Mouse (Mus musculus): ENCODE measurements around the gene Pgm1. TPM values are rescaled to one million over a fixed set of nuclear protein-coding genes. Genes with fewer than 3 reads are reported as not detected.

Gene Pgm1
- polyA plus RNA-seq, 1 experiment = 95.6 TPM

DNA sequence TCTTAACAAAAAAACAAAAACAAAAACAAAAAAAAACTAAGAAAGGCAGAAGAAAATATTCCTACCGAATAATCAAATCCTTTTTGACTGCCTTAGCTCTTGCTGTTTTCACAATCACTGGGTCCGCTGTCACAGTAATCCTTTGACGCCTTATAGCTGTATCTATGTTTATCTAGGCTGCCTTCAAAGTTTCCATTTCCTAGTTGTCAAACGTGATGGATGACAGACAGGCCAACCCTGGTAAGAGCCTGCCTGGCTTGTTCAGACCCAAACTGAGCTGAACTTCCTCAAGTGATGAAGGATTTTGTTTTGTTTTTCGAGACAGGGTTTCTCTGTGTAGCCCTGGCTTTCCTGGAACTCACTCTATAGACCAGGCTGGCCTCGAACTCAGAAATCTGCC is 693 bp upstream of the Pgm1 start:
- no peak overlapping the region for H3ac ChIP-seq (ENCODE audit: control insufficient read depth, insufficient read length)
- no peaks in the 10 kb centered on the region for H3K27me3 ChIP-seq (ENCODE audit: control insufficient read depth, insufficient read depth, insufficient read length)
- peak overlapping the region; percentile 67 for H3K4me3 ChIP-seq
- no peaks in the 10 kb centered on the region for H3K36me3 ChIP-seq (ENCODE audit: control insufficient read depth, insufficient read depth)
- TF ChIP-seq MYOG (IDR thresholded peaks at IDR 0.05; ENCODE audit: control insufficient read depth in 1 of 3, insufficient read depth in 1 of 3, insufficient read length in 2 of 3, low read depth in 2 of 3) (no peak), POLR2A (IDR thresholded peaks at IDR 0.05; ENCODE audit: insufficient read length, low read depth) (no peak), USF1 (IDR thresholded peaks at IDR 0.05; ENCODE audit: low read depth) (no peak), POLR2AphosphoS2 (IDR thresholded peaks at IDR 0.05; ENCODE audit: insufficient read length, low read depth) (no peak), CEBPB (IDR thresholded peaks at IDR 0.05; ENCODE audit: insufficient read depth, poor library complexity, severe bottlenecking) (no peak), MYOD1 (IDR thresholded peaks at IDR 0.05; ENCODE audit: control insufficient read depth in 1 of 3, insufficient read length in 2 of 3, low read depth in 2 of 3) (no peak), E2F4 (IDR thresholded peaks at IDR 0.05; ENCODE audit: insufficient read depth) (no peak), SRF (IDR thresholded peaks at IDR 0.05; ENCODE audit: control insufficient read depth, insufficient read length, low read depth) (no peak), REST (IDR thresholded peaks at IDR 0.05; ENCODE audit: insufficient read depth, insufficient read length) (no peak), TCF3 (IDR thresholded peaks at IDR 0.05; ENCODE audit: insufficient read length, low read depth) (no peak), MAX (IDR thresholded peaks at IDR 0.05; ENCODE audit: low read depth) (no peak), TCF12 (IDR thresholded peaks at IDR 0.05; ENCODE audit: insufficient read depth, poor library complexity, severe bottlenecking) (no peak)
- peaks cover 18% of the 10 kb centered on the region for H3K79me2 ChIP-seq (ENCODE audit: control insufficient read depth, insufficient read depth)
- H3K4me2 ChIP-seq (ENCODE audit: low read depth) = peak overlapping the region; percentile 68

DNA sequence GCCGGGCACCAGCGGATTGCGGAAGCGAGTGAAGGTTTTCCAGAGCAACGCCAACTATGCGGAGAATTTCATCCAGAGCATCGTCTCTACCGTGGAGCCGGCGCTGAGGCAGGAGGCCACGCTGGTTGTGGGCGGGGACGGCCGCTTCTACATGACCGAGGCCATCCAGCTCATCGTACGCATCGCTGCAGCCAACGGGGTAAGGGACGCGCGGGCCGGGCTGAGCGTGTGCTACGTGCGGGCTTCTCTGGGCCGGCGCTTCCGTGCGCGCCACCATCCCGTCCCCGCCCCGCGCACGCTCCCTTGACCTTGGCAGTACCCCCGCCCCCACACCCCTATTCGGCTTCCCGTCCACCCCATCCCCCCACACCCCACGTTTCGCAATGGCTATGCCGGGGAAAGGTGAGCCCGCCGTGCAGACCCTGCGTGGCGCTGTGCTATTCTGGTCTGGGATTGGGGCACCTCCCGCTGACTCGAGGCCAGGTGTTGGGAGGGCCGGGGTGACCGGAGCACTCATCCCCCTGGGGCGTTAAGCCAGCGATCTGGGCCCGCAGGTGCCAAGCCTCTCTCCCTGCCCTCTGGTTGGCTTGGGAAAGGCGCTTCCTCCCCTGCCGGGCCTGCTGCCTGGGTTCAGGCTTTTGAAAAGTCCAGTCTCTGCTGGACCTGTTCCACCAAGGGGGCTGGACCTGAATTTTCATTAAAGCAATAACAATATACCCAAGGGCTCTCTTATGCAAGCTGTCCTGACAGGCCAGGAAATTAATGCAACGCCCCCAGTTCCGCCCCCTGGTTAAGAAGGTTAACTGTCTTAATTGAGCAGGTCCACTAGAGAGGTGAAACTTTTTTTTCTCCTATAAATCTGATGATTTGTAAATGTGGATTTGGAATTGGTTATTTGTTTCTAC is 651 bp downstream of the Pgm1 start, which contains the start of gene Itgb3bp:
Gene Itgb3bp, minus strand, starts transcription at position 201 of the 905 bp plus-strand sequence.
- Histone ChIP-seq H3K79me2 (ENCODE audit: control insufficient read depth, insufficient read depth) (peaks cover 22% of the 10 kb centered on the region), H3K4me3 (peak within 1 kb of the TSS; percentile 67), H3K4me2 (ENCODE audit: low read depth) (peak within 1 kb of the TSS; percentile 86), H3K36me3 (ENCODE audit: control insufficient read depth, insufficient read depth) (no peaks in the 10 kb centered on the region), H3K27me3 (ENCODE audit: control insufficient read depth, insufficient read depth, insufficient read length) (no peaks in the 10 kb centered on the region), H3ac (ENCODE audit: control insufficient read depth, insufficient read length) (peak within 1 kb of the TSS; percentile 6)
- TF ChIP-seq E2F4 (IDR thresholded peaks at IDR 0.05; ENCODE audit: insufficient read depth) (no peak), POLR2AphosphoS2 (IDR thresholded peaks at IDR 0.05; ENCODE audit: insufficient read length, low read depth) (peak; percentile 38), REST (IDR thresholded peaks at IDR 0.05; ENCODE audit: insufficient read depth, insufficient read length) (no peak), POLR2A (IDR thresholded peaks at IDR 0.05; ENCODE audit: insufficient read length, low read depth) (peak; percentile 56), SRF (IDR thresholded peaks at IDR 0.05; ENCODE audit: control insufficient read depth, insufficient read length, low read depth) (no peak), MYOD1 (IDR thresholded peaks at IDR 0.05; ENCODE audit: control insufficient read depth in 1 of 3, insufficient read length in 2 of 3, low read depth in 2 of 3) (peak in 1 of 3 experiments; percentile 40), TCF12 (IDR thresholded peaks at IDR 0.05; ENCODE audit: insufficient read depth, poor library complexity, severe bottlenecking) (no peak), CEBPB (IDR thresholded peaks at IDR 0.05; ENCODE audit: insufficient read depth, poor library complexity, severe bottlenecking) (peak; percentile 49; the same call in 1 of the 2 replicates), MYOG (IDR thresholded peaks at IDR 0.05; ENCODE audit: control insufficient read depth in 1 of 3, insufficient read depth in 1 of 3, insufficient read length in 2 of 3, low read depth in 2 of 3) (peak in 1 of 3 experiments; percentile 9)

DNA sequence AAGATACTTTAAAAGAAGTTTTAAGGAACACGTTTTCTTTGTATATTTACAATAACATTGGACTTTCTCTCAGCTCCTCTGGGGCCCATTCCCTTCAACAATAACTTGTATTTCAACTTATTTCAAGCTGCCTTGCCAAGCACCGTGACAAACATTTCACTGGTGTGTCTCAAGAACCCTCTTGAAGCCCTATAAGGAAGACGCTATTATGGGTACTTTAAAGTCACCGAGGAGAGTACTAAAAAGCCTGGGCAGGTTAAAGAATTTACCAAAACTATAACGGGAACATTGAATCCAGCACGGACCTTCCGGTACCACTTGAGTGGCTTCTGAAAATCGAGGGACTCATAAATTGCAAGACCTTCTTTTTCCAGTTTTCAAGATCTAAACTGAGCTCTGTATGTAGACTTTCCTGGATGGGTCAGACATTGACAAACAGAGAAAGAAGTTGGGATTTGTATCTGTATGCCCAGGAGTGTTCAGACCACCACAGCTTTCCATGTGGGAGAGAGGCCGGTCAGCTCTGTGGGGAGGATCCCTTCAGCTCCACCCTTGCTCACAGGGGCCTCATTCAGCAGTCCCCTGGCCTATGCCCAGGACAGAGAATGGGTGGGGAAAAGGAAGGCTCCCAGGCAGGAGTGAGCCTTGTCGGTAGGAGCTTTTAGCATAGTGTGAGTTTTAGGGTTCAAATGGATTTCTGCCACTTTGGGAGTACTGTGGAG is 1.5 kb downstream of the Pgm1 start:
- H3K4me3 ChIP-seq = peak overlapping the region; percentile 67
- TF ChIP-seq MYOD1 (IDR thresholded peaks at IDR 0.05; ENCODE audit: control insufficient read depth in 1 of 3, insufficient read length in 2 of 3, low read depth in 2 of 3) = no peak
- no peak for TF ChIP-seq E2F4 (IDR thresholded peaks at IDR 0.05; ENCODE audit: insufficient read depth)
- H3K79me2 ChIP-seq (ENCODE audit: control insufficient read depth, insufficient read depth) = peaks cover 22% of the 10 kb centered on the region
- H3K36me3 ChIP-seq (ENCODE audit: control insufficient read depth, insufficient read depth) = no peaks in the 10 kb centered on the region
- peak overlapping the region; percentile 6 for H3ac ChIP-seq (ENCODE audit: control insufficient read depth, insufficient read length)
- H3K4me2 ChIP-seq (ENCODE audit: low read depth) = peak overlapping the region; percentile 86
- no peaks in the 10 kb centered on the region for H3K27me3 ChIP-seq (ENCODE audit: control insufficient read depth, insufficient read depth, insufficient read length)

DNA sequence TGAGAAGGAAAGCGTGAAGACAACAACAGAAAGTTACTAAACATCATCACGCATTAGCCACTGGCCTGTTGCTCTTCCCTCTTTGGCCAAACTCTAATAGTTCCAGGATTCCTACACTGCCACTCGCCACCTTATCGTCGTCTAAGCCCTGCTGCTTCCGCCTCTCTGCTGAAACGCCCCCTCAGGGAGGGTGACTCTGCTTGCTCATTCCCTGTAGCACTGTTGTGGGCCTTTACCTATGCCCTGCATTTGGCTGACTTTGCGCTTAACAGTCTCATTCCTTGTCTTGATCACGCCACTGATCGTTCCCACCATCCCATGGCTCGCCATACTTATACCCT is 2.0 kb downstream of the Pgm1 start:
- peaks cover 22% of the 10 kb centered on the region for H3K79me2 ChIP-seq (ENCODE audit: control insufficient read depth, insufficient read depth)
- peak overlapping the region; percentile 67 for H3K4me3 ChIP-seq
- no peaks in the 10 kb centered on the region for H3K27me3 ChIP-seq (ENCODE audit: control insufficient read depth, insufficient read depth, insufficient read length)
- peak overlapping the region; percentile 86 for H3K4me2 ChIP-seq (ENCODE audit: low read depth)
- no peak overlapping the region for H3ac ChIP-seq (ENCODE audit: control insufficient read depth, insufficient read length)
- H3K36me3 ChIP-seq (ENCODE audit: control insufficient read depth, insufficient read depth) = no peaks in the 10 kb centered on the region
- TF ChIP-seq TCF3 (IDR thresholded peaks at IDR 0.05; ENCODE audit: insufficient read length, low read depth) = no peak
- TF ChIP-seq MYOG (IDR thresholded peaks at IDR 0.05; ENCODE audit: control insufficient read depth in 1 of 3, insufficient read depth in 1 of 3, insufficient read length in 2 of 3, low read depth in 2 of 3) = no peak
- no peak for TF ChIP-seq E2F4 (IDR thresholded peaks at IDR 0.05; ENCODE audit: insufficient read depth)
- no peak for TF ChIP-seq TCF12 (IDR thresholded peaks at IDR 0.05; ENCODE audit: insufficient read depth, poor library complexity, severe bottlenecking)
- TF ChIP-seq SRF (IDR thresholded peaks at IDR 0.05; ENCODE audit: control insufficient read depth, insufficient read length, low read depth) = no peak
- no peak for TF ChIP-seq POLR2AphosphoS2 (IDR thresholded peaks at IDR 0.05; ENCODE audit: insufficient read length, low read depth)
- no peak for TF ChIP-seq CEBPB (IDR thresholded peaks at IDR 0.05; ENCODE audit: insufficient read depth, poor library complexity, severe bottlenecking)
- TF ChIP-seq MAX (IDR thresholded peaks at IDR 0.05; ENCODE audit: low read depth) = no peak
- TF ChIP-seq USF1 (IDR thresholded peaks at IDR 0.05; ENCODE audit: low read depth) = no peak
- TF ChIP-seq POLR2A (IDR thresholded peaks at IDR 0.05; ENCODE audit: insufficient read length, low read depth) = no peak
- no peak for TF ChIP-seq REST (IDR thresholded peaks at IDR 0.05; ENCODE audit: insufficient read depth, insufficient read length)
- no peak for TF ChIP-seq MYOD1 (IDR thresholded peaks at IDR 0.05; ENCODE audit: control insufficient read depth in 1 of 3, insufficient read length in 2 of 3, low read depth in 2 of 3)
